ENCODE assay signal across 15 mouse cellular contexts in genomic region chr10:56599923-56600322, GRCm38 (mm10).
A peak's percentile ranks its signal among the peaks of the same experiment; 100 is the strongest.
DNase-seq lines count a peak whose midpoint lies in the region; ATAC-seq and TF ChIP-seq lines count a peak whose summit lies in the region.
"Had no signal": no experiment of that assay in that cellular context is flagged by ENCODE, and none has a peak within 500 bp of the region (broad histone marks: within the 10 kb centered on the region; RNA-seq: fewer than 3 reads in every experiment).

No protein-coding gene starts in this region.

- intact Hi-C loops in heart, postnatal 10 days (cut with DNase I) = loop anchor here (1.0 to 10.0 kb wide), 3 partner anchors 83 to 222 kb away; no protein-coding TSS in a partner anchor

- H3K4me3 ChIP-seq in heart, embryonic 10.5 days = no peak overlapping the region
- H3K4me3 ChIP-seq: hindbrain, embryonic 15.5 days; limb, embryonic 13.5 days; midbrain, embryonic 10.5 days; myocyte had no signal

- H3K27me3 ChIP-seq in heart, embryonic 10.5 days (ENCODE audit: insufficient read depth, poor library complexity, severe bottlenecking) = no peaks in the 10 kb centered on the region
- H3K27me3 ChIP-seq in Patski = no peaks in the 10 kb centered on the region
- H3K27me3 ChIP-seq: CH12.LX; hindbrain, embryonic 15.5 days; limb, embryonic 13.5 days had no signal

- H3K4me1 ChIP-seq in heart, embryonic 10.5 days = peaks cover 10% of the 10 kb centered on the region
- H3K4me1 ChIP-seq: hindbrain, embryonic 15.5 days; midbrain, embryonic 10.5 days had no signal

- H3K9me3 ChIP-seq in heart, embryonic 10.5 days = no peaks in the 10 kb centered on the region
- H3K9me3 ChIP-seq: hindbrain, embryonic 15.5 days; limb, embryonic 13.5 days; midbrain, embryonic 10.5 days had no signal

- H3K27ac ChIP-seq in heart, embryonic 10.5 days = no peak overlapping the region
- H3K27ac ChIP-seq: hindbrain, embryonic 15.5 days; limb, embryonic 13.5 days; midbrain, embryonic 10.5 days had no signal

- H3K36me3 ChIP-seq in heart, embryonic 10.5 days = no peaks in the 10 kb centered on the region
- H3K36me3 ChIP-seq: hindbrain, embryonic 15.5 days; limb, embryonic 13.5 days; midbrain, embryonic 10.5 days had no signal

- 70% methylated on average over 4 of the region's 4 CpGs for WGBS in heart, embryonic 10.5 days

- no peak for ATAC-seq in Patski
- ATAC-seq: liver, postnatal 0 days had no signal

- POLR2A ChIA-PET in Patski (lab: Charles Lee) = no interaction called here

- DNase-seq in heart, adult 9 months (ENCODE audit: low spot score in 2 of 2) = peak; percentile 39 to 71
- DNase-seq in heart, embryonic 10.5 days (ENCODE audit: low spot score) = no peak
- no peak for DNase-seq in Patski (ENCODE audit: low read depth, low spot score)
- DNase-seq in heart, postnatal 10 days = peak; percentile 9 to 21
- DNase-seq in kidney, postnatal 36 days = peak; percentile 36 to 45
- DNase-seq in ovary, postnatal 10 days (ENCODE audit: low spot score) = no peak
- DNase-seq in cerebellum, postnatal 10 days = no peak
- DNase-seq: cerebellum, postnatal 14 days; liver, postnatal 0 days; right cerebral cortex, postnatal 25 days had no signal

- CTCF ChIA-PET in Patski (lab: Charles Lee) = no interaction called here

- TF ChIP-seq CTCF in Patski (IDR thresholded peaks at IDR 0.05) = peak; percentile 16

- in situ Hi-C loops in Patski (cut with MboI; ENCODE audit: low pct_unique_long_range_greater_than_20kb) = no loop called here

Comparison
In these comparisons a context has a peak if more than half of its experiments do, and no peak if none do; other contexts are left out.
1. DNase-seq: peak in heart, adult 9 months (2 of 2), heart, postnatal 10 days (2 of 2) and kidney, postnatal 36 days (2 of 2); none in heart, embryonic 10.5 days (single experiment), Patski (single experiment), ovary, postnatal 10 days (single experiment) and cerebellum, postnatal 10 days (0 of 2).